Mouse (Mus musculus) thymus, adult 2 months (tissue): ENCODE measurements around the gene Lnpep.

Experiments used
- CTCF ChIP-seq: fragments of 200-500 bp; IDR thresholded peaks from 2 replicates; pipeline ENCODE4 v1.5.1; 2012; ENCODE audit warnings: mild to moderate bottlenecking, control low read depth, low read length, moderate library complexity, borderline replicate concordance; ENCODE audit not compliant: control insufficient read depth, poor library complexity, insufficient read depth; ENCODE audit errors: extremely low read depth
- POLR2A ChIP-seq: fragments of 200-500 bp; IDR thresholded peaks from 2 replicates; pipeline ENCODE4 v1.6.1; 2012; ENCODE audit warnings: mild to moderate bottlenecking, low read length, control low read depth, moderate library complexity; ENCODE audit not compliant: control insufficient read depth, poor library complexity, insufficient read depth; ENCODE audit errors: extremely low read depth

DNA sequence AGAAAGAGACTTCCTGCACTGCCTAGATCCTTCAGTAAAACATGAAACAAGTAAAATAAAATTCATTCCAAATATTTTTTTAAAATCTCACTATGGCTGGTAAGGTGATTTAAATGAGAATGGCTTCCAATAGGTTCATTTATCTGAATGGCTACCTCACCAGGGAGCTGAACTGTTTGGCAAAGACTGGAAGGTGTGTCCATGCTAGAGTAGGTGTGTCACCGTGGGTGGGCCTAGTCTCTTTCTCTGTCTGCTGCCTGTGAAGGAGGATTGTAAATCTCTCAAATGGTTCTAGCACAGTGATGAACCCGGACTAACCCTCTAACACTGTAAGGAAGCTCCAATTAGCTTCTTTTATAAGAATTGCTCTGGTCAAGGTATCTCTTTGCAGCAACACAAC, 12.5 kb downstream of the Lnpep start:
- TF ChIP-seq POLR2A (no peak), CTCF (no peak)
